Mouse (Mus musculus) T-helper 17 cell (primary cell): ENCODE measurements at regions not wholly inside any gene's neighbourhood (a gene's known extent, or its start where the extent isn't known, plus 50 kb on each side); places are given as distances from the start of the nearest gene placed in this dataset.

Experiments
- in situ Hi-C, 2 experiments: fragments of 300-600 bp; cut with MboI, MseI; formaldehyde crosslinking; loops; 1 replicate in 1 of 2; 2 replicates in 1 of 2; pipeline ENCODE4 v1.15.1; 2025; ENCODE audit warnings: high pct_unique_total_duplicates in 2 of 2

DNA sequence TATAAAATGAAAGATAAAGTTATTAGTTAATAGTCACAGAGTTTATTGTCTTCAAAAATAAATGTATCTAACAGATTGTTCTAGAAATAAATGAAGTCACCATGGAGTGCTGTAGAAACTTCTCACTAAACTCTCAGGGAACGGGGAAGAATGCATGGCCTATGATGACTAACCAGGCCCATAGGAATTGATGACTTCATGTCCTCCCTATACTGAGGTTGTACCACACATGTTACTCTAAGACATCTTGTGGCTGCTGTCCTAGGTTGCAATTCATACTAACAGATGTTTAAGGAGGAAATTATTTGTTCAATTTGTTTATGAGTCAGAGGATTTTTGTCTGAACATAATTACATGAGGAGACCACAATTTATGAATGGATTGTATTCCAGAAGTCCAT is 459.4 kb downstream of the Pros1 start:
- in situ Hi-C loops: no loop called here

GRCm38 (mm10) chr16:63319602-63320001 is 465.5 kb downstream of the Pros1 start:
- in situ Hi-C loops: no loop called here

DNA sequence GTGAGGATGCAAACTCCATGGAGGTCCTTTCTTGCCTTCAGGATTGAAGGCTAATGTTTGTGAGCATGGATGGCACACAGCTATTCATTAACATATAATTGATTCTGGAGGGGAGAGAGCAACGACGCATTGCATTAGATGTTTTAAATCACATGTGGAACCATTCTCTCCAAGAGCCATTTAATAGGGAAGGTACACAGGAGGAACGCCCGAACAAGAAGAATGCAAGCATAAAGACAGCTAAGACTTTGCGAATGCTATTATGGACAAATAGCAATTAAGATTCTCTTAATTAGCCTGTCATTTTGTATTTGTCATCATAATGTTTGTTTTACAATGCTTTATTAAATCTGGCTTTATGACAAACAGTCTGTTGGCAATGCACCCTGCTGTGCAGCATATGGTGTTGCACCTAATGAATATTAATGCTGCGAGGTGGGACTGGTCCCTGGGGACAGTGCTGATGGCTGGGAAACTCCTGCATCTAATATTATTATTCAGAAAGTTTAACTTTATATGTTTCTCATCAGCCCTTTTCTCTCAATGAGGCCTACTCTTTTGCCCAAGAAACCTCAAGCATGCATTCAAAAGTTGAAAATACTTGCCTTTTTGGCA is 497.5 kb downstream of the Pros1 start:
- in situ Hi-C loops: loop anchor here in 1 of 2 experiments (10.0 kb wide), 1 partner anchor 57 kb away; no protein-coding TSS in a partner anchor

DNA sequence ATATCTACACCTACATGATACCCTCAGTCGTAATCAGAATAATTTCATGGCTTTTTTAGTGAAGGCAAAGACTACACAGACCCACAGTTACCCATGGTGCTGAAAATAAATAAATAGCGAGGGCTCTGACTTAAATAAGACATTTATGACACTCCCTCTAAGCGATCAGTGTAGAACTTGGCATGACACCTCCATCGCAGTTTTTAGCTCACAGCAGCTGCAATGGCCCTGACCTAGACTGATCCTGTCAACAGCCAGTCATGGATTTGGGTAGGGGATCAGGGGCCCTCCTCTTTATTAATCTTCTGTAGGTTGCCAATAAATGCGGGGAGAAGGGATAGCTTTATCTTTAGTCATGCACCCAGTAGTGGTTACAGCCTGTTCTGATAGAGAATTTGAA is 494.1 kb downstream of the Epha3 start:
- in situ Hi-C loops: no loop called here

- in situ Hi-C loops: no loop called here
Observed at GRCm38 (mm10) chr16:63371275-63371674, 492.7 kb downstream of the Epha3 start.

DNA sequence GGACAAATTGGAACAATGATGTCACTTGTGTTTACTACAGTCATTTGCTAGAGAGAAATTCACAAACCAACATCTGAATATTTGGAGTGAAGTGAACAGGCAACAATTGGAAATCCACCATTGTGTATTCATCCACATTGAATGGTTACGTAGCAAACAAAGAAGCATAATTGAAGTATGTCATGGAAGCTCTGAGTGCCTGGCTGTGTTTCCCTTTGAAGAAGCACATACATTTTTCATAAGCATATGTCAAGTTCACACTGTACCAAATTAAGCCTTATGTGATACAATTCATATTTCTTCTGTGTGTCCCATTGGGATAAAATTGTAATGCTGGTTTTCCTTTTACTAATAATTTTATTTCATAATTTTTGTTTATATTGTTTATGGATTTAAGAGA is 459.0 kb downstream of the Epha3 start:
- in situ Hi-C loops: no loop called here

- in situ Hi-C loops: loop anchor here in 1 of 2 experiments (10.0 kb wide), 1 partner anchor 552 kb away; no protein-coding TSS in a partner anchor
Observed at GRCm38 (mm10) chr16:63412656-63413055, 451.3 kb downstream of the Epha3 start.

DNA sequence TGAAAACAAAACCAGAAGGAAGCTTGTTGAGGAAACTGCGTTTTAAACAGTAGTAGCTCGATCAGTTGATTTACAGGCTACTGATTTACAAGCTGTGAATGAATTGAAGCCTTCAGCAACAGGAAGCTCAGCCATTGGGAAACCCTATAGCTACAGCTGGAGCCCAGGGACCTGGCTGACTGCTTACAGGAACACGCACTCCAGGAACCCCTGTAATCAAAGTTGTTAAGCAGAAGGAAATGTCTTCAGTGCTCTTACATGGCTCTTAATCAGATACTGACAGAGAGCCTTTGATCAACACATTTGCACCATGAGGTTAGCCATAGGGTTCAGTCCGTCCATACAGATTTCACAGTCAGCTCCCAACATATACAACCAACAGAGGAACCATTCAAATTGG is 411.7 kb downstream of the Epha3 start:
- in situ Hi-C loops: no loop called here

GRCm38 (mm10) chr16:63466615-63467014 is 397.4 kb downstream of the Epha3 start:
- in situ Hi-C loops: loop anchor here in 1 of 2 experiments (5.0 kb wide), 1 partner anchor 34 kb away; no protein-coding TSS in a partner anchor

- in situ Hi-C loops: loop anchor here in 1 of 2 experiments (5.0 kb wide), 1 partner anchor 37 kb away; no protein-coding TSS in a partner anchor
Observed at GRCm38 (mm10) chr16:63468851-63469250, 395.1 kb downstream of the Epha3 start.
